Mouse (Mus musculus) kidney, adult 2 months (tissue): Measurements from ENCODE around the gene Abca8b. TPM values are rescaled to one million over a fixed set of nuclear protein-coding genes. Genes with fewer than 3 reads are reported as not detected.

Source experiments
- DNase-seq: peaks from one replicate; pipeline ENCODE4 v3.0.0; 2021
- H3K27ac ChIP-seq: fragments of 200-500 bp; 2 replicates; pipeline ENCODE4 v1.5.1; 2012; ENCODE audit warnings: low read depth, low read length, control low read depth, inconsistent platforms; ENCODE audit not compliant: insufficient read depth
- H3K27me3 ChIP-seq: fragments of 200-500 bp; replicated peaks from 2 replicates; pipeline ENCODE4 v1.6.1; 2012; ENCODE audit warnings: mild to moderate bottlenecking, moderate library complexity, low read length, inconsistent platforms; ENCODE audit not compliant: control insufficient read depth, insufficient read depth
- H3K36me3 ChIP-seq: fragments of 200-500 bp; 2 replicates; pipeline ENCODE4 v1.6.1; 2012; ENCODE audit warnings: mild to moderate bottlenecking, moderate library complexity, low read length, inconsistent platforms; ENCODE audit not compliant: control insufficient read depth, insufficient read depth
- H3K4me1 ChIP-seq: fragments of 200-500 bp; 2 replicates; pipeline ENCODE4 v1.6.1; 2011; ENCODE audit warnings: low read length; ENCODE audit not compliant: control insufficient read depth, insufficient read depth
- H3K4me3 ChIP-seq: fragments of 200-500 bp; 2 replicates; pipeline ENCODE4 v1.5.1; 2011; ENCODE audit warnings: mild to moderate bottlenecking, low read depth, low read length, control low read depth; ENCODE audit not compliant: insufficient read depth
- CTCF ChIP-seq: fragments of 200-500 bp; conservative IDR thresholded peaks from 2 replicates; pipeline ENCODE4 v1.5.1; 2011; ENCODE audit warnings: low read depth, mild to moderate bottlenecking, control low read depth, low read length, moderate library complexity, mixed read lengths; ENCODE audit not compliant: insufficient read depth, insufficient read length
- POLR2A ChIP-seq: fragments of 200-500 bp; IDR thresholded peaks from one replicate; pipeline ENCODE4 v1.6.1; 2011; ENCODE audit warnings: low read depth, low read length, control low read depth
- WGBS: fragments of 180-500 bp; shearing (Covaris S2); methylation state at CpG from one replicate; pipeline ENCODE4 v1.1.7; 2018; 5-methylcytosine and 5-hydroxymethylcytosine counted together
- polyA plus RNA-seq: library from polyadenylated mRNA; depleted of rRNA; stranded (reverse); fragments of >200 nt; gene quantifications from 2 replicates; pipeline ENCODE4 v1.2.3, GENCODE M21; 2012

Gene Abca8b
- polyA plus RNA-seq, 1 experiment, result 0.69 TPM

DNA sequence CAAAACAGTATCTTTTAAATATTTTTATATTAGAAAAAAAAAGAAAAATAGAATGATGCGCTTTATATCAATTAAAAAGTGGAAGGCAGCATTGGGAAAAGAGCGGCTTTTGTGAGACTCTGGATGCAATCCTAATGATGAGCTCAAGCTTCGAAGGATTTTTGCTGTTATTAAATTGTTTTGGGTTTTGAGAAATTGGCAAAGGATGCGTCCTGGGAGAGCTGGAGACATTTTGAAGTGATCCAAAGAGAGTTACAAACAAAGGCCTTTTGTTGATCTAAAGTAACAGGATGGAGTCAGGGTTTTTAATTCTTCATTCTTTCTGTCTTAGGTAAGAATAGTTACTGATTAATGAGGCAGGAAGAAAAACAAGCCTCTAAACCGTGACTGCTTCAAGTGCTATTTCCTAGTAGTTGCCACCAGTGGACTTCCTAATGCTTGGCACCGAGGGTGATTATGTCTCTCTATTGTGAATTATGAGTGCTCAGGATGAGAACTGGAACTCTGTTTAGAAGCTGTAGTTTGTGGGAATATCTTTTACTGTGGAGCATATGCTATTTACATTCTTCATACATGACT lies 99.6 kb downstream of the Abca8b start:
- H3K27ac ChIP-seq, result no peak overlapping the region
- no peaks in the 10 kb centered on the region for H3K4me1 ChIP-seq
- WGBS, result 56% methylated on average over 6 of the region's 6 CpGs
- H3K36me3 ChIP-seq, result no peaks in the 10 kb centered on the region
- H3K27me3 ChIP-seq, result no peaks in the 10 kb centered on the region
- peak; percentile 8 for DNase-seq
- no peak overlapping the region for H3K4me3 ChIP-seq
- TF ChIP-seq CTCF (no peak), POLR2A (no peak)

- H3K36me3 ChIP-seq, result no peaks in the 10 kb centered on the region
These were observed 100.1 kb downstream of the Abca8b start for GRCm38 (mm10) chr11:109895496-109895895.

GRCm38 (mm10) chr11:109893894-109894804 lies 101.5 kb downstream of the Abca8b start:
- no peaks in the 10 kb centered on the region for H3K27me3 ChIP-seq
- H3K4me3 ChIP-seq, result no peak overlapping the region
- no peaks in the 10 kb centered on the region for H3K36me3 ChIP-seq
- TF ChIP-seq CTCF (no peak), POLR2A (no peak)
- WGBS, result 84% methylated on average over 3 of the region's 3 CpGs
- no peak for DNase-seq
- no peak overlapping the region for H3K27ac ChIP-seq
- no peaks in the 10 kb centered on the region for H3K4me1 ChIP-seq

More at GRCm38 (mm10) chr11:109895496-109895895, 100.1 kb downstream of the Abca8b start:
- DNase-seq, result no peak
- H3K27me3 ChIP-seq, result no peaks in the 10 kb centered on the region
- no peak overlapping the region for H3K4me3 ChIP-seq
- H3K4me1 ChIP-seq, result no peaks in the 10 kb centered on the region
- no peak overlapping the region for H3K27ac ChIP-seq
- TF ChIP-seq POLR2A, result no peak
- TF ChIP-seq CTCF, result no peak
- WGBS, result 78% methylated on average over 4 of the region's 4 CpGs

GRCm38 (mm10) chr11:109891989-109892386 lies 103.7 kb downstream of the Abca8b start:
- H3K4me3 ChIP-seq, result no peak overlapping the region
- no peaks in the 10 kb centered on the region for H3K27me3 ChIP-seq
- DNase-seq, result peak; percentile 57
- TF ChIP-seq POLR2A (no peak), CTCF (no peak)
- peak overlapping the region; percentile 81; the same call in 1 of the 2 replicates for H3K27ac ChIP-seq
- H3K4me1 ChIP-seq, result no peaks in the 10 kb centered on the region
- H3K36me3 ChIP-seq, result no peaks in the 10 kb centered on the region
- 58% methylated on average over 4 of the region's 4 CpGs for WGBS

GRCm38 (mm10) chr11:109891371-109891988 lies 104.2 kb downstream of the Abca8b start:
- TF ChIP-seq CTCF (no peak), POLR2A (no peak)
- H3K36me3 ChIP-seq, result no peaks in the 10 kb centered on the region
- no peak overlapping the region for H3K4me3 ChIP-seq
- WGBS, result 86% methylated on average over 8 of the region's 8 CpGs
- DNase-seq, result peak; percentile 18
- H3K27ac ChIP-seq, result peak overlapping the region; percentile 81; the same call in 1 of the 2 replicates
- no peaks in the 10 kb centered on the region for H3K27me3 ChIP-seq
- no peaks in the 10 kb centered on the region for H3K4me1 ChIP-seq

DNA sequence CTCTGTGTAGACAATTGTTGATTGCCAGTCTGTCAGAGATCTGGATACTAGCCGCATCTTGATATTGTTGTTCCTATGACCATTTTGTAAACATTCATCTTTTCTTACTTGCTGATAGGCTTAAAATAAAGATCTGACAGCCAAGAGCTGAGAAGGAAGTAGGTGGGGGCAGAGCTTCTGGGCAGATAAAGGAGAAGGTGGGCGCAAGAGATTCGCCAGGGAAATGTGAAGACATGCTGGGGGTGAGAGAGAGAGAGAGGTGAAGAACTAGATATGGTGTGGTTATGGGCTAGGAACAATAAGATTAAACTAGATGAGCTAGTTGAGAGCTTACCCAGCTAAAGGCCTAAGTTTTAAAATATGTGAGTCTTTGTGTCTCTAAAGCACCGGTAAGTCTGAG lies 106.0 kb downstream of the Abca8b start:
- no peaks in the 10 kb centered on the region for H3K36me3 ChIP-seq
- H3K27me3 ChIP-seq, result no peaks in the 10 kb centered on the region
- no peaks in the 10 kb centered on the region for H3K4me1 ChIP-seq
- TF ChIP-seq POLR2A, result no peak
- no peak for TF ChIP-seq CTCF
- 93% methylated on average over 4 of the region's 4 CpGs for WGBS
- no peak overlapping the region for H3K27ac ChIP-seq
- DNase-seq, result no peak
- H3K4me3 ChIP-seq, result no peak overlapping the region

DNA sequence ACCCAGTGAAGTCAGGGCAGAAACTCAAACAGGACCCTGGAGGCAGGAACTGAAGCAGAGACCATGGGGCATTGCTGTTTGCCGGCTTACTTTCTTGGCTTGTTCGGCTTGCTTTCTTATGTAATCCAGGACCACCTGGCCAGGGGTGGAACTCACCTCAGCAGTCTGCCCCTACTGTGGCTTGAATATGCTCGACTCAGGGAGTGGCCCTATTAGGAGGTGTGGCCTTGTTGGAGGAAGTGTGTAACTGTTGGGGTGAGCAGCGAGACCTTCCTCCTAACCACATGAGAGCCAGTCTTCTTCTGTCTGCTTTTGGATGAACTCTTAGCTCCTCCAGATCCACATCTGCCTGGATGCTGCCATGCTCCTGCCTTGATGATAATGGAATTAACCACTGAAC lies 108.9 kb downstream of the Abca8b start:
- no peaks in the 10 kb centered on the region for H3K27me3 ChIP-seq
- no peaks in the 10 kb centered on the region for H3K4me1 ChIP-seq
- no peak overlapping the region for H3K4me3 ChIP-seq
- DNase-seq, result no peak
- no peak for TF ChIP-seq POLR2A
- TF ChIP-seq CTCF, result no peak
- no peaks in the 10 kb centered on the region for H3K36me3 ChIP-seq
- no peak overlapping the region for H3K27ac ChIP-seq
- 91% methylated on average over 4 of the region's 4 CpGs for WGBS
